ENCODE assay signal across 27 mouse cellular contexts in genomic region chr12:89979190-89979589, GRCm38 (mm10).
DNase-seq lines count a peak whose midpoint lies in the region; ATAC-seq and TF ChIP-seq lines count a peak whose summit lies in the region.
"Had no signal": no experiment of that assay in that cellular context is flagged by ENCODE, and none has a peak within 500 bp of the region (broad histone marks: within the 10 kb centered on the region; RNA-seq: fewer than 3 reads in every experiment).

No protein-coding gene starts in this region.

- no peak overlapping the region for H3K9ac ChIP-seq in forebrain, embryonic 16.5 days (replicated peaks; ENCODE audit: low read depth, low read length)
- no peak overlapping the region for H3K9ac ChIP-seq in forebrain, embryonic 15.5 days (replicated peaks)
- no peak overlapping the region for H3K9ac ChIP-seq in kidney, postnatal 0 days (ENCODE audit: low read depth, low read length)
- no peak overlapping the region for H3K9ac ChIP-seq in lung, postnatal 0 days (replicated peaks; ENCODE audit: low read depth)
- H3K9ac ChIP-seq: embryonic facial prominence, embryonic 12.5 days; heart, embryonic 12.5 days; heart, embryonic 15.5 days; hindbrain, embryonic 13.5 days had no signal

- H3K4me2 ChIP-seq in forebrain, embryonic 16.5 days (ENCODE audit: low read length): no peak overlapping the region
- no peak overlapping the region for H3K4me2 ChIP-seq in forebrain, embryonic 15.5 days (replicated peaks)
- H3K4me2 ChIP-seq in kidney, postnatal 0 days (ENCODE audit: low read length): no peak overlapping the region
- H3K4me2 ChIP-seq in lung, postnatal 0 days (replicated peaks; ENCODE audit: low read depth, low read length): no peak overlapping the region
- H3K4me2 ChIP-seq: embryonic facial prominence, embryonic 12.5 days; heart, embryonic 12.5 days; heart, embryonic 15.5 days; hindbrain, embryonic 13.5 days had no signal

- WGBS in forebrain, embryonic 16.5 days: 59% methylated on average over 1 of the region's 1 CpGs
- 65% methylated on average over 1 of the region's 1 CpGs for WGBS in forebrain, embryonic 15.5 days
- 71% methylated on average over 1 of the region's 1 CpGs for WGBS in kidney, postnatal 0 days
- WGBS in kidney, adult 2 months: 90% methylated on average over 1 of the region's 1 CpGs
- WGBS in lung, postnatal 0 days: 65% methylated on average over 1 of the region's 1 CpGs
- WGBS in lung, adult 2 months: 69% methylated on average over 1 of the region's 1 CpGs
- WGBS in limb, embryonic 10.5 days: 94% methylated on average over 1 of the region's 1 CpGs

- H3K27me3 ChIP-seq in forebrain, embryonic 16.5 days (replicated peaks; ENCODE audit: control insufficient read depth, insufficient read depth, low read length): 0 out of 2 replicates have a peak, but pooled peaks cover 2% of the 10 kb centered on the region
- no peaks in the 10 kb centered on the region for H3K27me3 ChIP-seq in forebrain, embryonic 15.5 days
- H3K27me3 ChIP-seq in kidney, postnatal 0 days (ENCODE audit: insufficient read depth, low read length): no peaks in the 10 kb centered on the region
- H3K27me3 ChIP-seq in kidney, adult 2 months (replicated peaks; ENCODE audit: control insufficient read depth, insufficient read depth, low read length): no peaks in the 10 kb centered on the region
- no peaks in the 10 kb centered on the region for H3K27me3 ChIP-seq in lung, postnatal 0 days (replicated peaks; ENCODE audit: insufficient read depth, low read length)
- no peaks in the 10 kb centered on the region for H3K27me3 ChIP-seq in limb, embryonic 10.5 days (ENCODE audit: low read depth, poor library complexity, severe bottlenecking)
- H3K27me3 ChIP-seq: embryonic facial prominence, embryonic 12.5 days; heart, embryonic 12.5 days; heart, embryonic 15.5 days; hindbrain, embryonic 13.5 days had no signal

- no peaks in the 10 kb centered on the region for H3K9me3 ChIP-seq in forebrain, embryonic 16.5 days (ENCODE audit: control insufficient read depth, low read length)
- no peaks in the 10 kb centered on the region for H3K9me3 ChIP-seq in forebrain, embryonic 15.5 days
- H3K9me3 ChIP-seq in kidney, postnatal 0 days (replicated peaks; ENCODE audit: low read length): no peaks in the 10 kb centered on the region
- no peaks in the 10 kb centered on the region for H3K9me3 ChIP-seq in lung, postnatal 0 days (ENCODE audit: low read length)
- no peaks in the 10 kb centered on the region for H3K9me3 ChIP-seq in limb, embryonic 10.5 days (replicated peaks)
- H3K9me3 ChIP-seq: embryonic facial prominence, embryonic 12.5 days; heart, embryonic 12.5 days; heart, embryonic 15.5 days; hindbrain, embryonic 10.5 days; hindbrain, embryonic 13.5 days had no signal

- TF ChIP-seq EP300 in lung, postnatal 0 days (IDR thresholded peaks at IDR 0.05): peak; percentile 32; the same call in 1 of the 2 replicates

- no peak overlapping the region for H3K4me3 ChIP-seq in forebrain, embryonic 16.5 days (replicated peaks; ENCODE audit: low read length)
- no peak overlapping the region for H3K4me3 ChIP-seq in forebrain, embryonic 15.5 days
- no peak overlapping the region for H3K4me3 ChIP-seq in kidney, postnatal 0 days (replicated peaks; ENCODE audit: low read depth, low read length)
- no peak overlapping the region for H3K4me3 ChIP-seq in kidney, adult 2 months (ENCODE audit: insufficient read depth, low read depth, low read length)
- H3K4me3 ChIP-seq in lung, postnatal 0 days (ENCODE audit: low read depth, low read length): no peak overlapping the region
- no peak overlapping the region for H3K4me3 ChIP-seq in lung, adult 2 months (replicated peaks; ENCODE audit: extremely low read depth, low read depth, low read length)
- H3K4me3 ChIP-seq in limb, embryonic 10.5 days: no peak overlapping the region
- H3K4me3 ChIP-seq: embryonic facial prominence, embryonic 12.5 days; erythroblast, embryonic 14.5 days; heart, embryonic 12.5 days; heart, embryonic 15.5 days; hindbrain, embryonic 10.5 days; hindbrain, embryonic 13.5 days had no signal

- peak; percentile 34 for DNase-seq in kidney, postnatal 0 days (ENCODE audit: low spot score)
- no peak for DNase-seq in kidney, adult 2 months
- peak; percentile 61 for DNase-seq in lung, postnatal 0 days (ENCODE audit: low spot score)
- no peak for DNase-seq in lung, adult 2 months
- DNase-seq in limb, embryonic 10.5 days (ENCODE audit: low spot score): no peak
- DNase-seq: adrenal gland, adult 2 months; adrenal gland, postnatal 14 days; cerebellum, adult 11-12 months; cerebellum, adult 8-10 months; cerebellum, postnatal 10 days; cerebellum, postnatal 36 days; embryo, embryonic 11 days; gastrocnemius, postnatal 25 days; heart, adult 18-20 months; heart, postnatal 10 days; heart, postnatal 36 days had no signal

- ATAC-seq in forebrain, embryonic 16.5 days: peak; percentile 66
- no peak; the same call in 1 of the 2 replicates for ATAC-seq in forebrain, embryonic 15.5 days (replicated peaks)
- ATAC-seq in kidney, postnatal 0 days (replicated peaks; ENCODE audit: low FRiP score, low read depth): no peak
- no peak for ATAC-seq in lung, postnatal 0 days
- ATAC-seq: CD4-positive, CD25-positive, alpha-beta regulatory T cell, adult 4 months; hindbrain, embryonic 16.5 days; intestine, embryonic 16.5 days had no signal

- no peaks in the 10 kb centered on the region for H3K36me3 ChIP-seq in forebrain, embryonic 16.5 days (ENCODE audit: control insufficient read depth, insufficient read depth)
- H3K36me3 ChIP-seq in forebrain, embryonic 15.5 days: no peaks in the 10 kb centered on the region
- no peaks in the 10 kb centered on the region for H3K36me3 ChIP-seq in kidney, postnatal 0 days (ENCODE audit: insufficient read depth, low read length)
- H3K36me3 ChIP-seq in kidney, adult 2 months (ENCODE audit: control insufficient read depth, insufficient read depth, low read length): no peaks in the 10 kb centered on the region
- H3K36me3 ChIP-seq in lung, postnatal 0 days (ENCODE audit: insufficient read depth, low read length): no peaks in the 10 kb centered on the region
- H3K36me3 ChIP-seq in limb, embryonic 10.5 days: no peaks in the 10 kb centered on the region
- H3K36me3 ChIP-seq: embryonic facial prominence, embryonic 12.5 days; heart, embryonic 12.5 days; heart, embryonic 15.5 days; hindbrain, embryonic 10.5 days; hindbrain, embryonic 13.5 days had no signal

- peaks cover 5% of the 10 kb centered on the region for H3K4me1 ChIP-seq in forebrain, embryonic 16.5 days (replicated peaks; ENCODE audit: control insufficient read depth, insufficient read depth, low read length)
- H3K4me1 ChIP-seq in forebrain, embryonic 15.5 days: peaks cover 12% of the 10 kb centered on the region; the same call in 1 of the 2 replicates
- no peaks in the 10 kb centered on the region for H3K4me1 ChIP-seq in kidney, postnatal 0 days (replicated peaks; ENCODE audit: insufficient read depth, low read length)
- no peaks in the 10 kb centered on the region for H3K4me1 ChIP-seq in kidney, adult 2 months (ENCODE audit: control insufficient read depth, insufficient read depth, low read length)
- no peaks in the 10 kb centered on the region for H3K4me1 ChIP-seq in lung, postnatal 0 days (ENCODE audit: insufficient read depth, low read depth, low read length)
- no peaks in the 10 kb centered on the region for H3K4me1 ChIP-seq in lung, adult 2 months (ENCODE audit: control insufficient read depth, insufficient read depth, low read length)
- H3K4me1 ChIP-seq in limb, embryonic 10.5 days: no peaks in the 10 kb centered on the region; the same call in 1 of the 2 replicates
- H3K4me1 ChIP-seq: embryonic facial prominence, embryonic 12.5 days; heart, embryonic 12.5 days; heart, embryonic 15.5 days; hindbrain, embryonic 10.5 days had no signal

- no peak for TF ChIP-seq POLR2A in kidney, adult 2 months (IDR thresholded peaks at IDR 0.05; ENCODE audit: low read depth, low read length)
- no peak for TF ChIP-seq POLR2A in lung, adult 2 months (IDR thresholded peaks at IDR 0.05; ENCODE audit: borderline replicate concordance, extremely low read depth, low read depth, low read length)

- TF ChIP-seq CTCF in kidney, postnatal 0 days (IDR thresholded peaks at IDR 0.05; ENCODE audit: low read depth): no peak
- TF ChIP-seq CTCF in kidney, adult 2 months (conservative IDR thresholded peaks at IDR 0.05; ENCODE audit: insufficient read depth, insufficient read length, low read depth, low read length): no peak
- no peak for TF ChIP-seq CTCF in lung, postnatal 0 days (IDR thresholded peaks at IDR 0.05)
- TF ChIP-seq CTCF in lung, adult 2 months (IDR thresholded peaks at IDR 0.05; ENCODE audit: insufficient read depth, low read length): no peak

- H3K27ac ChIP-seq in forebrain, embryonic 16.5 days (ENCODE audit: low read length): no peak overlapping the region
- no peak overlapping the region for H3K27ac ChIP-seq in forebrain, embryonic 15.5 days (replicated peaks)
- H3K27ac ChIP-seq in kidney, postnatal 0 days: no peak overlapping the region
- no peak overlapping the region for H3K27ac ChIP-seq in kidney, adult 2 months (ENCODE audit: insufficient read depth, low read depth, low read length)
- no peak overlapping the region for H3K27ac ChIP-seq in lung, postnatal 0 days (ENCODE audit: low read length)
- no peak overlapping the region for H3K27ac ChIP-seq in limb, embryonic 10.5 days
- H3K27ac ChIP-seq: embryonic facial prominence, embryonic 12.5 days; heart, embryonic 15.5 days; hindbrain, embryonic 10.5 days; hindbrain, embryonic 13.5 days had no signal

Comparison
In these comparisons a context has a peak if more than half of its experiments do, and no peak if none do; other contexts are left out.
1. DNase-seq: peak in kidney, postnatal 0 days (single experiment) and lung, postnatal 0 days (single experiment); none in kidney, adult 2 months (single experiment), lung, adult 2 months (single experiment) and limb, embryonic 10.5 days (single experiment).